Mouse (Mus musculus): Measurements from ENCODE around the gene Fam234b. TPM values are rescaled to one million over a fixed set of nuclear protein-coding genes. Genes with fewer than 3 reads are reported as not detected.
A peak's percentile ranks its signal among the peaks of the same experiment; 100 is the strongest.

Fam234b gene
- polyA plus RNA-seq, 1 experiment from 2014 or later = 7.9 TPM

- Histone ChIP-seq H3K4me3 (ENCODE audit: control insufficient read depth in 1 of 2, insufficient read depth in 1 of 2, low read depth in 1 of 2, low read length in 2 of 2) (no peak overlapping the region), H3K9ac (ENCODE audit: low read length) (no peak overlapping the region), H3K9me3 (ENCODE audit: control insufficient read depth, low read length) (no peaks in the 10 kb centered on the region), H3K36me3 (ENCODE audit: control insufficient read depth, insufficient read depth, low read length) (no peaks in the 10 kb centered on the region), H3K4me1 (ENCODE audit: control insufficient read depth in 2 of 2, insufficient read depth in 2 of 2, low read length in 2 of 2) (peaks cover 5 to 11% of the 10 kb centered on the region in 2 experiments; a peak in 2 of 4 replicates), H3K27me3 (ENCODE audit: control insufficient read depth, insufficient read depth, low read length) (no peaks in the 10 kb centered on the region), H3K27ac (replicated peaks in 1 of 2; ENCODE audit: control insufficient read depth in 1 of 2, insufficient read depth in 1 of 2, low read depth in 2 of 2, low read length in 2 of 2) (no peak overlapping the region), H3K4me2 (ENCODE audit: low read length) (no peak overlapping the region)
- ATAC-seq (ENCODE audit: insufficient number of reproducible peaks, insufficient read depth, low FRiP score, low read depth) = no peak
- 51% methylated on average over 4 of the region's 4 CpGs for WGBS
Measured at GRCm38 (mm10) chr6:135158509-135158908, 39.3 kb upstream of the Fam234b start.

GRCm38 (mm10) chr6:135161356-135161755 lies 36.4 kb upstream of the Fam234b start:
- Histone ChIP-seq H3K4me3 (ENCODE audit: control insufficient read depth in 1 of 2, insufficient read depth in 1 of 2, low read depth in 1 of 2, low read length in 2 of 2) (no peak overlapping the region), H3K9ac (ENCODE audit: low read length) (no peak overlapping the region), H3K27me3 (ENCODE audit: control insufficient read depth, insufficient read depth, low read length) (no peaks in the 10 kb centered on the region), H3K4me1 (ENCODE audit: control insufficient read depth in 2 of 2, insufficient read depth in 2 of 2, low read length in 2 of 2) (peaks cover 5 to 14% of the 10 kb centered on the region in 2 experiments; a peak in 2 of 4 replicates), H3K4me2 (ENCODE audit: low read length) (no peak overlapping the region), H3K9me3 (ENCODE audit: control insufficient read depth, low read length) (no peaks in the 10 kb centered on the region), H3K36me3 (ENCODE audit: control insufficient read depth, insufficient read depth, low read length) (no peaks in the 10 kb centered on the region), H3K27ac (replicated peaks in 1 of 2; ENCODE audit: control insufficient read depth in 1 of 2, insufficient read depth in 1 of 2, low read depth in 2 of 2, low read length in 2 of 2) (no peak overlapping the region)
- WGBS = 56% methylated on average over 4 of the region's 4 CpGs
- ATAC-seq (ENCODE audit: insufficient number of reproducible peaks, insufficient read depth, low FRiP score, low read depth) = no peak

DNA sequence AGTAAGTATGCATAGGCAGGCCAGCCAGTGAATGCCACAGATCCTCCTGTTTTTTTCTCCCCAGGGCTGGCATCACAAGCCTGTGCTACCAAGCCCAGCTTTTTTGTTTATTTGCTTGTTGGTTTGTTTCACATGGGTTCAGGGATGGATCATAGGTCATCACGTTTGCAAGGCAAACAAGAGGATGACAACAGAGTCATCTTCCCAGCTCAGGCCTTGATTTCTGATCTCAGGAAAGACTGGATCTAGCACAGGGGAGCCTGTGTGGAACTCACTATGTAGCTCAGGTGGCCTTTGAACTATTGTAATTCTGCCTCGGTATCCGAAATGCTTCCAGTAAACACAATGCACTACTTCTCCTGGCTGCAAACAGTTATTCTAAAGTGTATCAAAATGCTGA lies 35.5 kb upstream of the Fam234b start:
- Histone ChIP-seq H3K4me2 (ENCODE audit: low read length) (no peak overlapping the region), H3K27ac (replicated peaks in 1 of 2; ENCODE audit: control insufficient read depth in 1 of 2, insufficient read depth in 1 of 2, low read depth in 2 of 2, low read length in 2 of 2) (no peak overlapping the region)
- WGBS = 82% methylated on average over 3 of the region's 3 CpGs

DNA sequence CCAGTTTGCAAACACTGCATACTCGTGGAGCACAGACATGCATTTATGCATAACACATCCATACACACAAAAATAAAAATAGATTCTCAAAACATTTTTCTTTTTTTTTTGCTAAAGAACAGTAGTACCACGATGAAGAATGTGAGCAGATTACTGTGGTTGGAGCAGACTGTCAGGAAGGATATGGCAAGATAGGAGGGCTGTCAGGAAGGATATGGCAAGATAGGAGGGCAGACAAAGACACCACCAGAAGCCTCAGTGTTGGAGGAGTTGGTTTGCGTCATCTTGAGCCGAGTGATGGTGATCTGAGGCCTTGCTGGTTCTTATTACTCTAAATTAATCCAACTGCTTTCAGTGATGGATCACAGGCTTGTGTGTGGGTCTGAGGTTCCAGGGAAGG lies 34.9 kb upstream of the Fam234b start:
- Histone ChIP-seq H3K9me3 (ENCODE audit: control insufficient read depth, low read length) (no peaks in the 10 kb centered on the region), H3K27me3 (ENCODE audit: control insufficient read depth, insufficient read depth, low read length) (no peaks in the 10 kb centered on the region), H3K27ac (replicated peaks in 1 of 2; ENCODE audit: control insufficient read depth in 1 of 2, insufficient read depth in 1 of 2, low read depth in 2 of 2, low read length in 2 of 2) (peak overlapping the region in 1 of 2 experiments; percentile 19; a peak in 1 of 4 replicates), H3K36me3 (ENCODE audit: control insufficient read depth, insufficient read depth, low read length) (no peaks in the 10 kb centered on the region), H3K9ac (ENCODE audit: low read length) (no peak overlapping the region), H3K4me3 (ENCODE audit: control insufficient read depth in 1 of 2, insufficient read depth in 1 of 2, low read depth in 1 of 2, low read length in 2 of 2) (no peak overlapping the region), H3K4me1 (ENCODE audit: control insufficient read depth in 2 of 2, insufficient read depth in 2 of 2, low read length in 2 of 2) (peaks cover 0 to 10% of the 10 kb centered on the region in 2 experiments; a peak in 3 of 4 replicates), H3K4me2 (ENCODE audit: low read length) (no peak overlapping the region)
- WGBS = 46% methylated on average over 4 of the region's 4 CpGs
- no peak for ATAC-seq (ENCODE audit: insufficient number of reproducible peaks, insufficient read depth, low FRiP score, low read depth)

More for the DNA sequence above, 35.5 kb upstream of the Fam234b start:
- H3K4me3 ChIP-seq (ENCODE audit: control insufficient read depth in 1 of 2, insufficient read depth in 1 of 2, low read depth in 1 of 2, low read length in 2 of 2) = no peak overlapping the region
- H3K36me3 ChIP-seq (ENCODE audit: control insufficient read depth, insufficient read depth, low read length) = no peaks in the 10 kb centered on the region
- no peak for ATAC-seq (ENCODE audit: insufficient number of reproducible peaks, insufficient read depth, low FRiP score, low read depth)
- H3K27me3 ChIP-seq (ENCODE audit: control insufficient read depth, insufficient read depth, low read length) = no peaks in the 10 kb centered on the region
- H3K4me1 ChIP-seq (ENCODE audit: control insufficient read depth in 2 of 2, insufficient read depth in 2 of 2, low read length in 2 of 2) = peaks cover 0 to 12% of the 10 kb centered on the region in 2 experiments; a peak in 3 of 4 replicates
- no peaks in the 10 kb centered on the region for H3K9me3 ChIP-seq (ENCODE audit: control insufficient read depth, low read length)
- H3K9ac ChIP-seq (ENCODE audit: low read length) = no peak overlapping the region

GRCm38 (mm10) chr6:135165191-135165590 lies 32.6 kb upstream of the Fam234b start:
- H3K4me1 ChIP-seq (ENCODE audit: control insufficient read depth in 2 of 2, insufficient read depth in 2 of 2, low read length in 2 of 2) = peaks cover 0 to 12% of the 10 kb centered on the region in 2 experiments; a peak in 3 of 4 replicates
- 88% methylated on average over 3 of the region's 3 CpGs for WGBS
- no peak for ATAC-seq (ENCODE audit: insufficient number of reproducible peaks, insufficient read depth, low FRiP score, low read depth)
- no peak overlapping the region for H3K27ac ChIP-seq (replicated peaks in 1 of 2; ENCODE audit: control insufficient read depth in 1 of 2, insufficient read depth in 1 of 2, low read depth in 2 of 2, low read length in 2 of 2)
- H3K27me3 ChIP-seq (ENCODE audit: control insufficient read depth, insufficient read depth, low read length) = no peaks in the 10 kb centered on the region
- no peak overlapping the region for H3K9ac ChIP-seq (ENCODE audit: low read length)
- H3K36me3 ChIP-seq (ENCODE audit: control insufficient read depth, insufficient read depth, low read length) = no peaks in the 10 kb centered on the region
- H3K4me3 ChIP-seq (ENCODE audit: control insufficient read depth in 1 of 2, insufficient read depth in 1 of 2, low read depth in 1 of 2, low read length in 2 of 2) = no peak overlapping the region
- H3K4me2 ChIP-seq (ENCODE audit: low read length) = no peak overlapping the region
- no peaks in the 10 kb centered on the region for H3K9me3 ChIP-seq (ENCODE audit: control insufficient read depth, low read length)

DNA sequence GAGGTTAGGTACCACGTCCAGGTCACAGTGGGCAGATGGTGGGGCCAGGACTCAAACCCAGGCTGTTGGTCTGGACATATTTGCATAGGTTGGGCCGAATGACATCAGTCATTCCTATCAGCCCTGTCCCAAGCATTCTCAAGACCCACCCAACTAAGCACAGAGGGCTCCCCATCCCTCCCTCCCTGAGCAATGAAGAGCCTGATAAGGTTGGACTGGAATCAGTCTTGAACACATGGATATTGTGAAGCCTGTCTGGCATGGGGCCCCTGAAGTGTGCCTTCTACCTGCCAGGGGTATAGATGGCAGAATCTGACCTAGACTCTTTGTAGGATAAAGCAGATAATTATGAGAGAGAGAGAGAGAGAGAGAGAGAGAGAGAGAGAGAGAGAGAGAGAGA lies 32.1 kb upstream of the Fam234b start:
- Histone ChIP-seq H3K36me3 (ENCODE audit: control insufficient read depth, insufficient read depth, low read length) (no peaks in the 10 kb centered on the region), H3K9ac (ENCODE audit: low read length) (no peak overlapping the region), H3K4me2 (ENCODE audit: low read length) (no peak overlapping the region), H3K4me1 (ENCODE audit: control insufficient read depth in 2 of 2, insufficient read depth in 2 of 2, low read length in 2 of 2) (peaks cover 0 to 12% of the 10 kb centered on the region in 2 experiments; a peak in 3 of 4 replicates), H3K9me3 (ENCODE audit: control insufficient read depth, low read length) (no peaks in the 10 kb centered on the region), H3K27ac (replicated peaks in 1 of 2; ENCODE audit: control insufficient read depth in 1 of 2, insufficient read depth in 1 of 2, low read depth in 2 of 2, low read length in 2 of 2) (no peak overlapping the region), H3K27me3 (ENCODE audit: control insufficient read depth, insufficient read depth, low read length) (no peaks in the 10 kb centered on the region), H3K4me3 (ENCODE audit: control insufficient read depth in 1 of 2, insufficient read depth in 1 of 2, low read depth in 1 of 2, low read length in 2 of 2) (no peak overlapping the region)
- 70% methylated on average over 2 of the region's 2 CpGs for WGBS
- ATAC-seq (ENCODE audit: insufficient number of reproducible peaks, insufficient read depth, low FRiP score, low read depth) = no peak

DNA sequence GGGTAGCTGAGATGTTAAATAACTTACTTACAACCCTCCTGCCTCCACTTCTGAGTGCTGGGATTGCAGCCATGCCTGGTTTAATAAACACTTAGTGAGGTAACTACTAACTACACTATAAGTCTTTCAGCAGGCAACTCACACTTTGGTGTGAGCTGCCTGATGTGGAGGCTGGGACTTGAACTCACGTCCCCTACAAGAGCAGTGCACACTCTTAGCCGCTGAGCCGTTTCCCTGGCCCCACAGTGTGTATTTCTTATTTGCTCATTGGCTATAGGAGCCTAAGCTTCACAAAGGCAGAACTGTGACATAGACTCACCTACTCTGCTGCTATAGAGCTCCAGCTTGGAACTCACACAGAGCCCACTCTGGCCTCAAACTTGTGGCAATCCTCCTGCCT lies 31.5 kb upstream of the Fam234b start:
- Histone ChIP-seq H3K4me1 (ENCODE audit: control insufficient read depth in 2 of 2, insufficient read depth in 2 of 2, low read length in 2 of 2) (peaks cover 0 to 12% of the 10 kb centered on the region in 2 experiments; a peak in 3 of 4 replicates), H3K9ac (ENCODE audit: low read length) (no peak overlapping the region), H3K27ac (replicated peaks in 1 of 2; ENCODE audit: control insufficient read depth in 1 of 2, insufficient read depth in 1 of 2, low read depth in 2 of 2, low read length in 2 of 2) (no peak overlapping the region), H3K4me3 (ENCODE audit: control insufficient read depth in 1 of 2, insufficient read depth in 1 of 2, low read depth in 1 of 2, low read length in 2 of 2) (no peak overlapping the region), H3K9me3 (ENCODE audit: control insufficient read depth, low read length) (no peaks in the 10 kb centered on the region), H3K36me3 (ENCODE audit: control insufficient read depth, insufficient read depth, low read length) (no peaks in the 10 kb centered on the region), H3K4me2 (ENCODE audit: low read length) (no peak overlapping the region), H3K27me3 (ENCODE audit: control insufficient read depth, insufficient read depth, low read length) (no peaks in the 10 kb centered on the region)
- ATAC-seq (ENCODE audit: insufficient number of reproducible peaks, insufficient read depth, low FRiP score, low read depth) = no peak
- 88% methylated on average over 3 of the region's 3 CpGs for WGBS

DNA sequence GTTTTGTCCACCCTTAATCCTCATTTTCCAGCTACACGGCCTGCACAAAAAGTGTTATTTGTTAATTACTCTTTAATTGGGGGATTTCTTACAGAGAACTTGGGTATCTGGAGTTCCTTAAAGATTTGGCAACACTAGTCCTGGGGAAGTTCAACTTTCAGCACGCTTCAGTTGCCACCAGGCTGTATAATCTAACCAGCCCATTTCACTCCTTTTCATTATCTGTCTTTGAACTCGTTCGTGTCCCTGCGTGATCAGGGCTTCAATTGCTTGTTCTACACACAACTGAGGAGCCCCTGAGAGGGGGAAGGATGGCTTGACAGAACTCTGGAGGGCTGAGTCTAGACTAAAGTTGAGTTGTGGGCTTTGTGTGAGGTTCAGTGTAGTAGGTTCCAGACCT lies 31.1 kb upstream of the Fam234b start:
- Histone ChIP-seq H3K4me1 (ENCODE audit: control insufficient read depth in 2 of 2, insufficient read depth in 2 of 2, low read length in 2 of 2) (peaks cover 0 to 12% of the 10 kb centered on the region in 2 experiments; a peak in 3 of 4 replicates), H3K9me3 (ENCODE audit: control insufficient read depth, low read length) (no peaks in the 10 kb centered on the region), H3K4me3 (ENCODE audit: control insufficient read depth in 1 of 2, insufficient read depth in 1 of 2, low read depth in 1 of 2, low read length in 2 of 2) (no peak overlapping the region), H3K9ac (ENCODE audit: low read length) (no peak overlapping the region), H3K27ac (replicated peaks in 1 of 2; ENCODE audit: control insufficient read depth in 1 of 2, insufficient read depth in 1 of 2, low read depth in 2 of 2, low read length in 2 of 2) (no peak overlapping the region), H3K4me2 (ENCODE audit: low read length) (peak overlapping the region; percentile 88), H3K27me3 (ENCODE audit: control insufficient read depth, insufficient read depth, low read length) (no peaks in the 10 kb centered on the region), H3K36me3 (ENCODE audit: control insufficient read depth, insufficient read depth, low read length) (no peaks in the 10 kb centered on the region)
- ATAC-seq (ENCODE audit: insufficient number of reproducible peaks, insufficient read depth, low FRiP score, low read depth) = no peak
- 57% methylated on average over 5 of the region's 5 CpGs for whole genome bisulfite sequencing
